Mouse (Mus musculus) forebrain, embryonic 11.5 days (tissue): ENCODE measurements at regions not wholly inside any gene's neighbourhood (a gene's known extent, or its start where the extent isn't known, plus 50 kb on each side); places are given as distances from the start of the nearest gene placed in this dataset.

ENCODE experiments used
- ATAC-seq: fragments of 200-750 bp; cut with Nextera tagmentation; replicated peaks from 2 replicates; pipeline ENCODE4 v1.8.0; 2017; ENCODE audit warnings: moderate TSS enrichment; ENCODE audit not compliant: low FRiP score
- DNase-seq: peaks from one replicate; pipeline ENCODE4 v3.0.0-alpha.2; 2017; ENCODE audit warnings: low spot score
- H3K27ac ChIP-seq: fragments of 300-500 bp; sonication (generic); 2 replicates; pipeline ENCODE4 v1.5.1; 2014; ENCODE audit warnings: low read depth, low read length
- H3K27me3 ChIP-seq: fragments of 300-500 bp; sonication (generic); 2 replicates; pipeline ENCODE4 v1.6.1; 2014; ENCODE audit warnings: mild to moderate bottlenecking, low read length, mixed read lengths; ENCODE audit not compliant: control insufficient read depth, insufficient read depth
- H3K36me3 ChIP-seq: fragments of 300-500 bp; sonication (generic); 2 replicates; pipeline ENCODE4 v1.6.1; 2014; ENCODE audit warnings: mild to moderate bottlenecking, low read length, moderate library complexity, mixed read lengths; ENCODE audit not compliant: control insufficient read depth, insufficient read depth
- H3K4me1 ChIP-seq: fragments of 300-500 bp; sonication (generic); replicated peaks from 2 replicates; pipeline ENCODE4 v1.6.1; 2014; ENCODE audit warnings: low read length, mixed read lengths; ENCODE audit not compliant: control insufficient read depth, insufficient read depth
- H3K4me2 ChIP-seq: fragments of 300-500 bp; sonication (generic); 2 replicates; pipeline ENCODE4 v1.6.1; 2014; ENCODE audit warnings: low read depth, mild to moderate bottlenecking, low read length, moderate library complexity, mixed read lengths; ENCODE audit not compliant: severe bottlenecking
- H3K4me3 ChIP-seq: fragments of 300-500 bp; sonication (generic); 2 replicates; pipeline ENCODE4 v1.5.1; 2014; ENCODE audit warnings: low read depth, low read length
- H3K9ac ChIP-seq: fragments of 300-500 bp; sonication (generic); 2 replicates; pipeline ENCODE4 v1.6.1; 2014; ENCODE audit warnings: low read length
- H3K9me3 ChIP-seq: fragments of 300-500 bp; sonication (generic); 2 replicates; pipeline ENCODE4 v1.6.1; 2016; ENCODE audit warnings: low read length, mixed read lengths; ENCODE audit not compliant: control insufficient read depth
- WGBS: fragments of 180-500 bp; shearing (Covaris S2); extraction: QIAGEN DNeasy Blood & Tissue Kit; methylation state at CpG from one replicate; pipeline ENCODE4 v1.1.7; 2014; 5-methylcytosine and 5-hydroxymethylcytosine counted together

- no peaks in the 10 kb centered on the region for H3K36me3 ChIP-seq
- no peak overlapping the region for H3K4me2 ChIP-seq
- H3K27me3 ChIP-seq = no peaks in the 10 kb centered on the region
- H3K4me1 ChIP-seq = no peaks in the 10 kb centered on the region
- no peak overlapping the region for H3K27ac ChIP-seq
- ATAC-seq (no peak), DNase-seq (no peak)
- no peak overlapping the region for H3K4me3 ChIP-seq
- no peaks in the 10 kb centered on the region for H3K9me3 ChIP-seq
- 80% methylated on average over 9 of the region's 9 CpGs for WGBS
- no peak overlapping the region for H3K9ac ChIP-seq
These were observed 150.4 kb upstream of the Mylip start for GRCm38 (mm10) chr13:45239153-45239552.

DNA sequence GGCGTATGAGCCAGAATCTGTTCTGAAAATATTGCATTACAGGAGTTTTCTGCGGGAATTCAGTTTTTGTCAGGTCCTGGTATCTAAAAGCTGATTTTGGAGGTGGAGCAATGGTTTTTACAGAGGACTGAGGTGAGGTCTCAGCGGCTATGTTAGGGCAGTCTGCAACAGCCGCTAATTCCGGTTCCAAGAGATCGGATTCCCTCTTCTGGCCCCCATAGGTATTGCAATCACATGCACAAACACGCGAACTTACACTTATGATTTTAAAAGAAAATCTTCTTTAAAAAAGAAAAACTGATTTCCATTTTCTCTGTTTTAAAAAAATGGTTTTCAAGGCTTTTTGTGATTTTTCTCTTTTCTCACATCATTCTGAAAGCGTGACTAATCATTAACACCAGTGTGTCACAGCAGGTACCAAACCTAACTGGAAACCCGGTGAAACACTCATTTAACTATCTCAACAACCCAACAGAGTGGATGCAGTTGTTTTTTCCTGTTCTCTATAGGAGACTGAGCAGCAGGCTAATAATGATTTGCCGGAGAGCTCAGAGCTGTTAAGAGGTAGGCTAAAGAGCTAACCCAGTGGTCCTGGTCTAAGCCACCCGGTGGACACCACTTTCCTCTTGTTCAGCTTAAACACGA lies 149.4 kb upstream of the Mylip start:
- WGBS = 79% methylated on average over 13 of the region's 13 CpGs
- no peak overlapping the region for H3K9ac ChIP-seq
- no peak overlapping the region for H3K4me3 ChIP-seq

GRCm38 (mm10) chr13:45242261-45242660 lies 147.3 kb upstream of the Mylip start:
- no peak for ATAC-seq
- DNase-seq = no peak
- no peak overlapping the region for H3K4me2 ChIP-seq
- no peaks in the 10 kb centered on the region for H3K4me1 ChIP-seq
- H3K27ac ChIP-seq = no peak overlapping the region
- H3K27me3 ChIP-seq = no peaks in the 10 kb centered on the region
- H3K36me3 ChIP-seq = no peaks in the 10 kb centered on the region
- no peak overlapping the region for H3K9ac ChIP-seq
- H3K4me3 ChIP-seq = no peak overlapping the region
- 46% methylated on average over 3 of the region's 3 CpGs for WGBS
- no peaks in the 10 kb centered on the region for H3K9me3 ChIP-seq

More for the DNA sequence above, 149.4 kb upstream of the Mylip start:
- H3K4me2 ChIP-seq = no peak overlapping the region
- ATAC-seq = no peak
- no peak for DNase-seq
- H3K36me3 ChIP-seq = no peaks in the 10 kb centered on the region
- no peaks in the 10 kb centered on the region for H3K4me1 ChIP-seq
- H3K27me3 ChIP-seq = no peaks in the 10 kb centered on the region
- no peaks in the 10 kb centered on the region for H3K9me3 ChIP-seq
- no peak overlapping the region for H3K27ac ChIP-seq

GRCm38 (mm10) chr13:45242750-45243149 lies 146.8 kb upstream of the Mylip start:
- H3K27me3 ChIP-seq = no peaks in the 10 kb centered on the region
- no peak overlapping the region for H3K27ac ChIP-seq
- no peak overlapping the region for H3K4me3 ChIP-seq
- ATAC-seq = no peak
- H3K36me3 ChIP-seq = no peaks in the 10 kb centered on the region
- WGBS = 65% methylated on average over 12 of the region's 12 CpGs
- no peaks in the 10 kb centered on the region for H3K4me1 ChIP-seq
- no peak overlapping the region for H3K4me2 ChIP-seq
- no peak overlapping the region for H3K9ac ChIP-seq
- peak; percentile 53 for DNase-seq
- no peaks in the 10 kb centered on the region for H3K9me3 ChIP-seq

- ATAC-seq = no peak
- WGBS = 61% methylated on average over 5 of the region's 5 CpGs
- H3K9ac ChIP-seq = no peak overlapping the region
- DNase-seq = no peak
- H3K4me1 ChIP-seq = peaks cover 4% of the 10 kb centered on the region; the same call in 1 of the 2 replicates
- H3K27me3 ChIP-seq = no peaks in the 10 kb centered on the region
- no peak overlapping the region for H3K27ac ChIP-seq
- no peaks in the 10 kb centered on the region for H3K9me3 ChIP-seq
- no peaks in the 10 kb centered on the region for H3K36me3 ChIP-seq
- no peak overlapping the region for H3K4me2 ChIP-seq
- no peak overlapping the region for H3K4me3 ChIP-seq
These were observed 143.9 kb upstream of the Mylip start for GRCm38 (mm10) chr13:45245651-45246050.

DNA sequence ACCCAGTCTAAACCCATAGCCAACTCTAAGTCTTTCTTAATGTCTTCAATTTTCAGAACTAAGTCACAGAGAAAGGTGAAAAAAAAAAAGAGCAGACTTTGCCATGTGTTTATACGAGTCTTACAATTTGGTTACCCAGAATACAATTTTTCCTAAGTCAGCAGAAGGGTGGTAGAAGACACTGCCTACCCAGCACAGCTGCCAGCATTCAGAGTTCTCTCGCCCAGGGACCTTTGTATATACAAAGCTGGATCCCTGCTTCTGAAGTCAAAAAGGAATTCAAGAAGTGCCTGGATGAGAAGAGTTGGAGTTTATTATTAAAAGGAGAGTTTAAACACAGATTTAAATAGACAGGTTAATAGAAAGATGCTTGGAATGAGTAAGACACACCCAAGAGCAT lies 143.2 kb upstream of the Mylip start:
- Histone ChIP-seq H3K27ac (no peak overlapping the region), H3K4me2 (no peak overlapping the region), H3K9me3 (no peaks in the 10 kb centered on the region), H3K4me1 (peaks cover 4% of the 10 kb centered on the region; the same call in 1 of the 2 replicates), H3K4me3 (no peak overlapping the region), H3K9ac (no peak overlapping the region), H3K36me3 (no peaks in the 10 kb centered on the region), H3K27me3 (no peaks in the 10 kb centered on the region)
- DNase-seq = no peak
- WGBS = 78% methylated on average over 2 of the region's 2 CpGs
- ATAC-seq = no peak

DNA sequence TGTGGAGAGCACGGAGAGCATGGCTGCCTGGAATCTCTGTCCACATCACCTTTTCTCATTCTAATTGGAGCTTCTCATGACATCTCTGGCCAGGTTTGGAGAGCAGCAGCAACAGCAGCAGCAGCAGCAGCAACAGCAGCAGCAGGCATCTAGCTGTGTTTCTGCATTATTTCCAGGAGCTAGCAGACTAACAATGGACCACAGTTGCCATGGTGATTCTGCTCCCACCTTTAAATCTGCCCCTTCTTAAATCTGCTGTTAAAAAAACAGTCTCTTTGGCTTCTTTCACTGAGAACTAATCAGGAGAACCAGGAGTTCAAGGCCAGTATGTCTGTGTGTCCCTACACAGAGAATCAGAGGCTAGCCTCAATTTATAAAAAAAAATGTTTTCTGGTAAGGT lies 139.5 kb upstream of the Mylip start:
- Histone ChIP-seq H3K9ac (no peak overlapping the region), H3K4me1 (peaks cover 4% of the 10 kb centered on the region; the same call in 1 of the 2 replicates), H3K4me3 (no peak overlapping the region), H3K27me3 (no peaks in the 10 kb centered on the region), H3K36me3 (no peaks in the 10 kb centered on the region), H3K4me2 (no peak overlapping the region), H3K27ac (no peak overlapping the region), H3K9me3 (no peaks in the 10 kb centered on the region)
- WGBS = 23% methylated on average over 1 of the region's 1 CpGs
- no peak for DNase-seq
- ATAC-seq = no peak

DNA sequence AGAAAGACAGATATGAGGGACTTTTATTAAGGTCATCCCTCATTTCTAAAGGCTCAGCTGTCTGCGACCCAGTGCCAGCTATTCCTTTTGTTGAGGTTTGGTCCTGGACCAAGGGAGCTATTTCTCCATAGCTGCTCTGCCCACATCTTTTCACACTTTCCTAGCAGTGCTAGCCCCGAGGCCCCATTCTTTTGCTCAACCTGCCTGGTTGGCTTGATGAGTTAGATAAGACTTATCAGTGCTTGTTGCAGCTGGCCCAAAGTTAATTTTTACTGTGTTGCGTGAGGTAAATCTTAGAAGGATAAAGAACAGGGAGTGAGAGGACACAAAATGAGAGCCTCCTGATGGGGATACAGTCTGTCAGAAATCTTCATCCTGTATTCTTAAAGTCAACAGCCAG lies 138.5 kb upstream of the Mylip start:
- WGBS = 84% methylated on average over 3 of the region's 3 CpGs
- H3K4me1 ChIP-seq = peaks cover 4% of the 10 kb centered on the region; the same call in 1 of the 2 replicates
- no peak overlapping the region for H3K4me3 ChIP-seq
- no peak overlapping the region for H3K27ac ChIP-seq
- ATAC-seq = no peak
- DNase-seq = no peak
- H3K27me3 ChIP-seq = no peaks in the 10 kb centered on the region
- no peak overlapping the region for H3K4me2 ChIP-seq
- H3K9me3 ChIP-seq = no peaks in the 10 kb centered on the region
- no peak overlapping the region for H3K9ac ChIP-seq
- no peaks in the 10 kb centered on the region for H3K36me3 ChIP-seq

GRCm38 (mm10) chr13:45252126-45252525 lies 137.4 kb upstream of the Mylip start:
- H3K4me2 ChIP-seq = no peak overlapping the region
- DNase-seq (no peak), ATAC-seq (no peak)
- no peak overlapping the region for H3K9ac ChIP-seq
- H3K9me3 ChIP-seq = no peaks in the 10 kb centered on the region
- no peak overlapping the region for H3K4me3 ChIP-seq
- H3K4me1 ChIP-seq = peaks cover 4% of the 10 kb centered on the region; the same call in 1 of the 2 replicates
- 80% methylated on average over 3 of the region's 3 CpGs for WGBS
- H3K27ac ChIP-seq = no peak overlapping the region
- no peaks in the 10 kb centered on the region for H3K27me3 ChIP-seq
- no peaks in the 10 kb centered on the region for H3K36me3 ChIP-seq
